8 mouse cellular contexts compared by ENCODE assay signal in genomic region chr11:117072128-117072527, GRCm38 (mm10). TPM values are rescaled to one million over a fixed set of nuclear protein-coding genes. Genes with fewer than 3 reads are reported as not detected.
DNase-seq lines count a peak whose midpoint lies in the region; ATAC-seq lines count a peak whose summit lies in the region.

No protein-coding gene starts in this region.

- H3K27ac ChIP-seq in liver, embryonic 12.5 days = no peak overlapping the region
- no peak overlapping the region for H3K27ac ChIP-seq in midbrain, embryonic 13.5 days

- no peak overlapping the region for H3K4me2 ChIP-seq in liver, embryonic 12.5 days
- 0 out of 2 replicates have a peak overlapping the region, but pooled peaks have one; percentile 17 for H3K4me2 ChIP-seq in midbrain, embryonic 13.5 days (replicated peaks)

- H3K9me3 ChIP-seq in liver, embryonic 12.5 days (replicated peaks) = no peaks in the 10 kb centered on the region
- H3K9me3 ChIP-seq in midbrain, embryonic 13.5 days = no peaks in the 10 kb centered on the region

- no peaks in the 10 kb centered on the region for H3K36me3 ChIP-seq in liver, embryonic 12.5 days
- no peaks in the 10 kb centered on the region for H3K36me3 ChIP-seq in midbrain, embryonic 13.5 days

- peak; percentile 85 for DNase-seq in liver
- peak; percentile 93 to 96 for DNase-seq in cerebellum, postnatal 10 days
- DNase-seq in gastrocnemius, adult 18-20 months (ENCODE audit: low spot score) = peak; percentile 82
- peak; percentile 87 for DNase-seq in induced T-regulatory cell, adult 2 months (ENCODE audit: low read depth)
- peak; percentile 76 to 86 for DNase-seq in left cerebral cortex, postnatal 14 days (ENCODE audit: low spot score in 2 of 2)
- peak; percentile 46 to 60 for DNase-seq in spleen, postnatal 36 days (ENCODE audit: low spot score in 2 of 2)

- peaks cover 21% of the 10 kb centered on the region for H3K27me3 ChIP-seq in liver, embryonic 12.5 days (replicated peaks)
- peaks cover 9% of the 10 kb centered on the region for H3K27me3 ChIP-seq in midbrain, embryonic 13.5 days

- H3K9ac ChIP-seq in liver, embryonic 12.5 days = no peak overlapping the region
- no peak overlapping the region for H3K9ac ChIP-seq in midbrain, embryonic 13.5 days (replicated peaks)

- no peak overlapping the region for H3K4me3 ChIP-seq in liver, embryonic 12.5 days
- no peak overlapping the region for H3K4me3 ChIP-seq in midbrain, embryonic 13.5 days (replicated peaks)

- H3K4me1 ChIP-seq in liver, embryonic 12.5 days = peaks cover 11% of the 10 kb centered on the region
- peaks cover 10% of the 10 kb centered on the region for H3K4me1 ChIP-seq in midbrain, embryonic 13.5 days (replicated peaks)

- no peak for ATAC-seq in liver, embryonic 12.5 days
- ATAC-seq in midbrain, embryonic 13.5 days = no peak

- under 1% methylated on average over 13 of the region's 13 CpGs for WGBS in liver, embryonic 12.5 days (ENCODE audit: insufficient replicate concordance)
- WGBS in midbrain, embryonic 13.5 days = under 1% methylated on average over 13 of the region's 13 CpGs

- intact Hi-C loops in left cerebral cortex, postnatal 14 days (cut with DNase I) = loop anchor here (1.0 to 10.0 kb wide), 2 partner anchors 105 to 283 kb away; no protein-coding TSS in a partner anchor

RNA-seq across cellular contexts. Expression of gene Sec14l1, which starts 42.8 kb away (rescaled TPM):
- 26.9 and 27.5 TPM in 2 replicates for polyA plus RNA-seq in liver, embryonic 12.5 days (2016; fragmentation: Nextera tagmentation; extraction: Ambion mirVana)
- 10 to 100 TPM; 52.1 to 53.3 TPM for total RNA-seq in gastrocnemius, adult 18-20 months (2021)
- 100 to 1,000 TPM; 172 to 175 TPM for total RNA-seq in left cerebral cortex, postnatal 14 days (2021)
- polyA plus RNA-seq in midbrain, embryonic 13.5 days (2015; fragmentation: Nextera tagmentation; extraction: Ambion mirVana) = 62.4 and 67.0 TPM in 2 replicates
